Mouse (Mus musculus): ENCODE measurements around the gene Ubr1. TPM values are rescaled to one million over a fixed set of nuclear protein-coding genes. Genes with fewer than 3 reads are reported as not detected.

The Ubr1 gene
- polyA plus RNA-seq, 1 experiment from 2014 or later: 33.0 TPM

DNA sequence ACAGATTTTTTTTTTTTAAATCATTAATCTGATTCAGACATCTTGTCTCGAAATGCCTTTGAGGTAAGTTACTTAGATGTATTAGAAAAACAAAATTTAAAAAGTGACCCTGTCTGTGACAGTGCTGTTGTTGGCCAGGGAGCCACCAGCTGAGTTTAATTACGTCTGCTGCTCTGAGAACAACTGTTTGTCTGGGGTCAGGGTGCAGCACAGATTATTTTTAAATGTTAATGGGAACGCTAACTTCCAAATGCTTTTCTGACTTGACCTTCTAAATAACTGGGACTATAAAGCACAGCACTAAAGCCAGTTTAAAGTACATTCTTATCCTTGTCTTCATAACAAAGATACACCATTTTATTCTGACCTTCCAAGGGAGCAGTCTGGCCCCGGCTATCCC is 61.0 kb downstream of the Ubr1 start:
- Histone ChIP-seq H3K4me2 (no peak overlapping the region), H3K4me3 (replicated peaks) (no peak overlapping the region), H3K9me3 (replicated peaks) (no peaks in the 10 kb centered on the region), H3K4me1 (no peaks in the 10 kb centered on the region), H3K27ac (replicated peaks) (no peak overlapping the region), H3K9ac (replicated peaks) (no peak overlapping the region), H3K36me3 (peaks cover 32% of the 10 kb centered on the region), H3K27me3 (replicated peaks) (no peaks in the 10 kb centered on the region)
- ATAC-seq (ENCODE audit: low FRiP score): no peak
- WGBS: 79% methylated on average over 4 of the region's 4 CpGs

GRCm38 (mm10) chr2:120896361-120896760 is 74.2 kb downstream of the Ubr1 start:
- Histone ChIP-seq H3K9me3 (replicated peaks) (no peaks in the 10 kb centered on the region), H3K27me3 (replicated peaks) (no peaks in the 10 kb centered on the region), H3K27ac (replicated peaks) (no peak overlapping the region), H3K4me3 (replicated peaks) (no peak overlapping the region), H3K4me1 (no peaks in the 10 kb centered on the region), H3K36me3 (peaks cover 75% of the 10 kb centered on the region), H3K4me2 (no peak overlapping the region), H3K9ac (replicated peaks) (no peak overlapping the region)
- ATAC-seq (ENCODE audit: low FRiP score): no peak
- WGBS: 97% methylated on average over 3 of the region's 3 CpGs

DNA sequence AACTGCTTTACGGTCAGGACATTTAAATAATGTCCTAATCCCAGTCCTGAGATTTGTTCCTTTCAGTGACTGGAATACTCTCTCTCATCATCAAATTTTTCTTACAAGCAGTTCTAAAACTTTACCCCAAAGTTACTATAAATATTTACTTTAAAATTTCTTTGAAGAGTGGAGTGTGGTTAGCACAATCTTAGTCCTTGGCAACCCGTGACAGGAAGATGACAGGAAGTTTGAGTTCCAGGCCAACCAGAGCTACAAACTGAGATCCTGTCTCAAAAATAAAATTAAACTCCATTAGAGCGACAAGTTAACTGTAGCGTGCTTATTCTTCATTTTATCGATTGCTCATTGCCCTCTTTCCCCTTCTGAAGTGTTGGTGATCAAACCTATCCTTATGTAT is 82.9 kb downstream of the Ubr1 start:
- Histone ChIP-seq H3K27me3 (replicated peaks) (no peaks in the 10 kb centered on the region), H3K4me3 (replicated peaks) (no peak overlapping the region), H3K9ac (replicated peaks) (no peak overlapping the region), H3K4me2 (no peak overlapping the region), H3K36me3 (peaks cover 64% of the 10 kb centered on the region), H3K27ac (replicated peaks) (no peak overlapping the region), H3K4me1 (no peaks in the 10 kb centered on the region), H3K9me3 (replicated peaks) (no peaks in the 10 kb centered on the region)
- no peak for ATAC-seq (ENCODE audit: low FRiP score)
- WGBS: 94% methylated on average over 5 of the region's 5 CpGs

- no peak for ATAC-seq (ENCODE audit: low FRiP score)
Observed at GRCm38 (mm10) chr2:120873192-120873591, 97.3 kb downstream of the Ubr1 start.

DNA sequence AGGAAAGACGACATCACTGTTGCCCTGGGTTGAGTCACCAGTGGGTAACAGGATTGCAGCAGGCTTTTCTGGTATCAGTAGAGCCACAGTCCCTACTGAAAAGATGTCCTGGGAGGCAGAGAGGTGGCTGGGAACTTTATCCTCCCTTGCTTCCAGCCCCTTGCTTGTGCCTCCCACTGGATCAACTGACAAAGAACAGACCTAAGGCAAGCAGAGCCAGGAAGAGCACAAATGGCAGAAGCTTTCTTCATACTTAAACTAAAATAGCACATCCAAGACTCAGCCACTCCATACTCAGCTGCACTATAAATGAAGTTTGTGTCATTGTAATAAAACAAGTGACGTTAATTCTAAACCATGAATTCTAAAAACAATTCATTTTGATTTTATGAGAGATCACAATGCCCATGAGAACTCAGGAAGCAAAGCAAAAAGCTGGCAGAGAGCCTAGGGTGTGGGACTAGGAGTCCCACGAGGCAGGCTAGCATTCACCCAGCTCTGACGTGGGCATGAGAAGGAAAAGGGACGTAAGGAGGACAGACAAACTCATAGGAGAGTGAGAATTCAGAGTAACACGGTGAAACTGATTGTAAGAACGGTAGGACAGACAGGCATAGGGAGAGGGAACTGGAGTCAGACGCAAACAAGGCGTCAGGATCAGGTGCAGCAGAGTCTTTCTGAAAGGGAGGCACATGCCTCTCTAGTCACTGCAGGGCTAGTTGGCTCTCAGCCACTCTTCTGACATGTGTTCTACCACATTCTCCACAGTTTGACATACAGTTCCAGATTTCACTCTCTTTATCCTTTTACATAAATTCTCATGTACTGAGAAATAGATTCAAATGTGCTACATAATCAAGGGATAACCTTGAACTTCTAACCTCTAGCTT is 98.8 kb downstream of the Ubr1 start:
- H3K36me3 ChIP-seq: peaks cover 64% of the 10 kb centered on the region
- no peak overlapping the region for H3K27ac ChIP-seq (replicated peaks)
- 63% methylated on average over 9 of the region's 9 CpGs for WGBS
- H3K27me3 ChIP-seq (replicated peaks): no peaks in the 10 kb centered on the region
- H3K4me2 ChIP-seq: no peak overlapping the region
- no peak for ATAC-seq (ENCODE audit: low FRiP score)
- no peak overlapping the region for H3K4me3 ChIP-seq (replicated peaks)
- no peaks in the 10 kb centered on the region for H3K9me3 ChIP-seq (replicated peaks)
- H3K4me1 ChIP-seq: no peaks in the 10 kb centered on the region
- H3K9ac ChIP-seq (replicated peaks): no peak overlapping the region

More at GRCm38 (mm10) chr2:120873192-120873591, 97.3 kb downstream of the Ubr1 start:
- Histone ChIP-seq H3K27me3 (replicated peaks) (no peaks in the 10 kb centered on the region), H3K27ac (replicated peaks) (no peak overlapping the region), H3K4me2 (no peak overlapping the region), H3K9ac (replicated peaks) (no peak overlapping the region), H3K9me3 (replicated peaks) (no peaks in the 10 kb centered on the region), H3K4me1 (no peaks in the 10 kb centered on the region), H3K36me3 (peaks cover 65% of the 10 kb centered on the region), H3K4me3 (replicated peaks) (no peak overlapping the region)
- WGBS: 86% methylated on average over 2 of the region's 2 CpGs

- ATAC-seq (ENCODE audit: low FRiP score): no peak
Observed at GRCm38 (mm10) chr2:120867336-120867735, 103.2 kb downstream of the Ubr1 start.

DNA sequence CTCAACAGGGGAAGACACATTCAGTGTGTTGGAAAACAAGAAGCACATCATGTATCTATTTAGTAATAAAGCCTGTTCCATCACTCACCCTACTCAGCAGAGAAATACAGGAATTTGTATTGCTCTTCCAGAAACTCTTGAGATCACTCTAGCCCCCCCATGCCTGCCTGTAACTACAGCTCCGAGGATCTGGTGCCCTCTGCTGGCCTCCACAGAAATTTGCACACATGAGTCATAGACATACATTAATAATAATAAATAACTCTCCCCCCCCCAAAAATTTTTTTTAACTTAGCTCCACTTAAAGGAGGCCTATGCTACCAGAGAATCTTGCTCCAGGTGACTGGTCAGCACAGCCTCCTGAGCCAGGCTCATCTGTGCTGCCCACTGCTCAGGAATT is 104.0 kb downstream of the Ubr1 start:
- Histone ChIP-seq H3K9ac (replicated peaks) (no peak overlapping the region), H3K4me2 (no peak overlapping the region), H3K9me3 (replicated peaks) (no peaks in the 10 kb centered on the region), H3K27ac (replicated peaks) (no peak overlapping the region), H3K27me3 (replicated peaks) (no peaks in the 10 kb centered on the region), H3K4me3 (replicated peaks) (no peak overlapping the region), H3K4me1 (no peaks in the 10 kb centered on the region), H3K36me3 (peaks cover 63% of the 10 kb centered on the region)
- WGBS: 39% methylated on average over 1 of the region's 1 CpGs
- ATAC-seq (ENCODE audit: low FRiP score): no peak

More at GRCm38 (mm10) chr2:120867336-120867735, 103.2 kb downstream of the Ubr1 start:
- H3K9ac ChIP-seq (replicated peaks): no peak overlapping the region
- H3K27ac ChIP-seq (replicated peaks): no peak overlapping the region
- no peaks in the 10 kb centered on the region for H3K27me3 ChIP-seq (replicated peaks)
- no peak overlapping the region for H3K4me3 ChIP-seq (replicated peaks)
- peaks cover 64% of the 10 kb centered on the region for H3K36me3 ChIP-seq
- H3K4me1 ChIP-seq: no peaks in the 10 kb centered on the region
- WGBS: 96% methylated on average over 5 of the region's 5 CpGs
- H3K9me3 ChIP-seq (replicated peaks): no peaks in the 10 kb centered on the region
- no peak overlapping the region for H3K4me2 ChIP-seq

DNA sequence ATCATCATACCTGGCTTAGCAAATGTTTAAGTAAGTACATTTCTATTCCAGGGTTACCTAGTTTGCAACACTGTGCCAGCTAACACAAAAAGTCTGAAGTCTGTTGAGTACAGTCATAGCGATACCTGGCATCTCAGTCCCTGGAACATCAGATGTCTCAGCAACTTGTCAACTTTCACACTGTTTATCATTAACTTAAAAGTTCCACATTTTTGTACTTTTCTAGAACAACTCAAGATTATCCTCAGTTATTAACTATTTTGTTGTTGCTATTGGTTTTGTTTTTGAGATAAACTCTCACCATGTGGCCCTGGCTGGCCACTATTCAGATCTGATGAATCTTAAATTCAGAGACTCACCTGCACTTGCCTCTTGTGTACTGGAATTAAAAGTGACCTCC is 107.1 kb downstream of the Ubr1 start:
- H3K4me1 ChIP-seq: no peaks in the 10 kb centered on the region
- no peak overlapping the region for H3K4me2 ChIP-seq
- ATAC-seq (ENCODE audit: low FRiP score): no peak
- no peak overlapping the region for H3K27ac ChIP-seq (replicated peaks)
- H3K9ac ChIP-seq (replicated peaks): no peak overlapping the region
- no peaks in the 10 kb centered on the region for H3K27me3 ChIP-seq (replicated peaks)
- H3K9me3 ChIP-seq (replicated peaks): no peaks in the 10 kb centered on the region
- whole genome bisulfite sequencing: 100% methylated on average over 1 of the region's 1 CpGs
- H3K4me3 ChIP-seq (replicated peaks): no peak overlapping the region
- H3K36me3 ChIP-seq: peaks cover 60% of the 10 kb centered on the region

GRCm38 (mm10) chr2:120860699-120861098 is 109.8 kb downstream of the Ubr1 start:
- Histone ChIP-seq H3K36me3 (peaks cover 44% of the 10 kb centered on the region), H3K9ac (replicated peaks) (no peak overlapping the region), H3K27ac (replicated peaks) (no peak overlapping the region), H3K27me3 (replicated peaks) (no peaks in the 10 kb centered on the region), H3K4me2 (no peak overlapping the region), H3K4me3 (replicated peaks) (no peak overlapping the region), H3K4me1 (no peaks in the 10 kb centered on the region), H3K9me3 (replicated peaks) (no peaks in the 10 kb centered on the region)
- ATAC-seq (ENCODE audit: low FRiP score): no peak
- 83% methylated on average over 1 of the region's 1 CpGs for WGBS

DNA sequence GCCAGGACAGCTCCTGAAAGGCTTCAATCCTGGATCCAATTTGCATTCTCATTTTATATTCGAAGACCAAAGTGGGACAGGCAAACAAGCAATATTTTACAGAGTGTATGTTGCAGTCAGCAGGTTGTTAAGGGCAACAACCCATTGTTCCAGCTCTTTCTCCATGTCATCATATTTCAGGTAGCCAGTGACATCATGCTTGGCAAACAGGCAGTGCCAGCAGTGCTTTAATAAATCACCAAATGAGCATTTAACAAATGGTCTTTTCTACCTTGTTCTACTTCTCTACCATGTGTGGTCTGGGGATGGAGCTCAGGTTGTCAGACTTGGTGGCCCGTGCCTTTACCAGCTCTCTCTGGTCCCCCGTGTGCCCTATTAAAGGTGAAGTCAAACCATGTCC is 112.4 kb downstream of the Ubr1 start:
- Histone ChIP-seq H3K9me3 (replicated peaks) (no peaks in the 10 kb centered on the region), H3K4me1 (no peaks in the 10 kb centered on the region), H3K4me3 (replicated peaks) (no peak overlapping the region), H3K36me3 (peaks cover 24% of the 10 kb centered on the region), H3K9ac (replicated peaks) (no peak overlapping the region), H3K4me2 (no peak overlapping the region), H3K27ac (replicated peaks) (no peak overlapping the region), H3K27me3 (replicated peaks) (no peaks in the 10 kb centered on the region)
- WGBS: 78% methylated on average over 3 of the region's 3 CpGs
- no peak for ATAC-seq (ENCODE audit: low FRiP score)

- H3K27ac ChIP-seq (replicated peaks): no peak overlapping the region
- no peaks in the 10 kb centered on the region for H3K36me3 ChIP-seq
- WGBS: 77% methylated on average over 3 of the region's 3 CpGs
- H3K27me3 ChIP-seq (replicated peaks): no peaks in the 10 kb centered on the region
- peaks cover 15% of the 10 kb centered on the region for H3K4me1 ChIP-seq
- ATAC-seq (ENCODE audit: low FRiP score): no peak
- no peak overlapping the region for H3K9ac ChIP-seq (replicated peaks)
- no peak overlapping the region for H3K4me2 ChIP-seq
- H3K9me3 ChIP-seq (replicated peaks): no peaks in the 10 kb centered on the region
- no peak overlapping the region for H3K4me3 ChIP-seq (replicated peaks)
Observed at GRCm38 (mm10) chr2:120853151-120853550, 117.4 kb downstream of the Ubr1 start.

DNA sequence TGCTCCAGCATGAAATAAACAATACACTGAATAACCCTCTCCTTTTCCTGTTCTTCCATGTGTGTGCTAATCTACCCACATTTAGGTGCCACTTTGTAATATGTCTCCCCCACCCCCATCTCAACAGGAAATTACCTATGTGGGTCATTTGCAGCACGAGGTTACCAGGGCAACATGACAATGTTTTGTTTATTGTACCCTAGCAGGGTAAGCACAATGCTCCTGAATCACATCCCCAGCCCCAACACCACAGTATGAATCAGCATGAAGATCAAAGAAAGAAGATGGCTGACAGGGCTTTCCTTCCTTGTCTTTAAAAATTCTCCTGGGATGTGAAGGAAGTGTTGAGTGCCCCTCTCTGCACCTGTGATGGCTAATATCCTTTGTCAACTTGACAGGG is 117.9 kb downstream of the Ubr1 start:
- no peak overlapping the region for H3K9ac ChIP-seq (replicated peaks)
- H3K36me3 ChIP-seq: no peaks in the 10 kb centered on the region
- peaks cover 20% of the 10 kb centered on the region for H3K4me1 ChIP-seq
- H3K27me3 ChIP-seq (replicated peaks): no peaks in the 10 kb centered on the region
- H3K9me3 ChIP-seq (replicated peaks): no peaks in the 10 kb centered on the region
- no peak overlapping the region for H3K4me3 ChIP-seq (replicated peaks)
- WGBS: 13% methylated on average over 1 of the region's 1 CpGs
- H3K4me2 ChIP-seq: no peak overlapping the region
- ATAC-seq (ENCODE audit: low FRiP score): no peak
- H3K27ac ChIP-seq (replicated peaks): no peak overlapping the region

Measured in neural tube, embryonic 15.5 days (tissue).